15 mouse cellular contexts compared by ENCODE assay signal in the genomic region with DNA sequence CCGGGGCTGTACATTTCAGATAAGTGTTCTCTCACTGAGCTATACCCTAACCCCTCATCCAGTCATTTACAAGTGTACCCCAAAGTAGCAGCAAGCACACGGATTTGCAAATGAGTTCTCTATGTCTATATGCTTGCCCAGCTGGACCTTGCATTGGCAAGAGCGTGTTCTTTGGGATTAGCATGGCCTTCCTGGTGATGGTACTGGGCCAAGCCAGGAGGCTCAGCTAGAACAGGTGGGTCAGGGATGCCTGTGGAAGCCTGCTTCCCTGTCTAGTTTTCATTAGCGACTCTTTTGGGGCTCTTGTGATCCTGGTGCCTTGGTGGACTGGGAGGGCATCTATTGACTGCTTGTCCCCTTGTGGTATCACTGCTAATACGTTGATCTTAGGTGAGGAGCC. TPM values are rescaled to one million over a fixed set of nuclear protein-coding genes. Genes with fewer than 3 reads are reported as not detected.
"Had no signal": no experiment of that assay in that cellular context is flagged by ENCODE, and none has a peak within 500 bp of the region (broad histone marks: within the 10 kb centered on the region; RNA-seq: fewer than 3 reads in every experiment).

No protein-coding gene starts in this region.

- DNase-seq: lung, adult 18-20 months; lung, embryonic 14.5 days; lung, postnatal 10 days; lung, postnatal 4 days; midbrain, embryonic 14.5 days; retina, postnatal 1 day; right cerebral cortex, adult 18-20 months; right cerebral cortex, postnatal 25 days; right cerebral cortex, postnatal 4 days; spleen, adult 18-20 months; thymus, adult 18-20 months; thymus, postnatal 14 days; thymus, postnatal 36 days had no signal

RNA-seq across cellular contexts. Expression of gene Adcy1, which starts 21.9 kb away (rescaled TPM):
- total RNA-seq: megakaryocyte, adult 5-6 weeks; megakaryocyte-erythroid progenitor cell, adult 5-6 weeks had no signal
